In genomic region chr12:24879613-24880029, GRCm38 (mm10) we compare ENCODE assay signal across 15 mouse cellular contexts. TPM values are rescaled to one million over a fixed set of nuclear protein-coding genes. Genes with fewer than 3 reads are reported as not detected.
DNase-seq lines count a peak whose midpoint lies in the region; ATAC-seq and TF ChIP-seq lines count a peak whose summit lies in the region.
"Had no signal": no experiment of that assay in that cellular context is flagged by ENCODE, and none has a peak within 500 bp of the region (broad histone marks: within the 10 kb centered on the region; RNA-seq: fewer than 3 reads in every experiment).

No protein-coding gene starts in this region.

- peak; percentile 74 for DNase-seq in c-Kit-positive CD71-positive TER-119-positive erythroid progenitor cells, embryonic 14.5 days (ENCODE audit: low spot score)
- no peak for DNase-seq in cerebellum, adult 11-12 months
- no peak for DNase-seq in cerebellum, postnatal 25 days
- DNase-seq in kidney, postnatal 36 days, result no peak
- DNase-seq: cerebellum, adult 2 months; heart, postnatal 14 days; kidney, adult 8-10 months; kidney, postnatal 25 days; lung, postnatal 10 days; spleen, adult 18-20 months had no signal

- no peaks in the 10 kb centered on the region for H3K27me3 ChIP-seq in intestine, embryonic 15.5 days (replicated peaks)
- no peaks in the 10 kb centered on the region for H3K27me3 ChIP-seq in intestine, postnatal 0 days (replicated peaks; ENCODE audit: control insufficient read depth, insufficient read depth, low read length)
- H3K27me3 ChIP-seq in liver, embryonic 12.5 days (replicated peaks), result no peaks in the 10 kb centered on the region
- H3K27me3 ChIP-seq: limb, embryonic 15.5 days had no signal

- H3K9me3 ChIP-seq in intestine, embryonic 15.5 days, result no peaks in the 10 kb centered on the region
- no peaks in the 10 kb centered on the region for H3K9me3 ChIP-seq in intestine, postnatal 0 days (ENCODE audit: control insufficient read depth)
- H3K9me3 ChIP-seq in liver, embryonic 12.5 days (replicated peaks), result no peaks in the 10 kb centered on the region
- H3K9me3 ChIP-seq: limb, embryonic 15.5 days had no signal

- no peak overlapping the region for H3K27ac ChIP-seq in intestine, embryonic 15.5 days
- no peak overlapping the region for H3K27ac ChIP-seq in intestine, postnatal 0 days (ENCODE audit: low read depth, low read length)
- H3K27ac ChIP-seq in liver, embryonic 12.5 days, result peak overlapping the region; percentile 91
- H3K27ac ChIP-seq: limb, embryonic 15.5 days had no signal

- 74% methylated on average over 10 of the region's 10 CpGs for WGBS in intestine, embryonic 15.5 days
- WGBS in intestine, postnatal 0 days, result 63% methylated on average over 10 of the region's 10 CpGs
- 20% methylated on average over 10 of the region's 10 CpGs for WGBS in liver, embryonic 12.5 days (ENCODE audit: insufficient replicate concordance)

- peak; percentile 54; the same call in 1 of the 2 replicates for ATAC-seq in intestine, embryonic 15.5 days
- no peak for ATAC-seq in intestine, postnatal 0 days
- ATAC-seq in liver, embryonic 12.5 days, result peak; percentile 89
- ATAC-seq: forebrain, embryonic 14.5 days had no signal

- H3K4me2 ChIP-seq in intestine, embryonic 15.5 days (replicated peaks), result no peak overlapping the region
- no peak overlapping the region for H3K4me2 ChIP-seq in intestine, postnatal 0 days (replicated peaks; ENCODE audit: low read depth)
- peak overlapping the region; percentile 57 for H3K4me2 ChIP-seq in liver, embryonic 12.5 days
- H3K4me2 ChIP-seq: limb, embryonic 15.5 days had no signal

- H3K4me1 ChIP-seq in intestine, embryonic 15.5 days (replicated peaks), result peaks cover 13% of the 10 kb centered on the region
- H3K4me1 ChIP-seq in intestine, postnatal 0 days (replicated peaks; ENCODE audit: control insufficient read depth, insufficient read depth, low read length), result no peaks in the 10 kb centered on the region
- peaks cover 73% of the 10 kb centered on the region for H3K4me1 ChIP-seq in liver, embryonic 12.5 days

- no peaks in the 10 kb centered on the region for H3K36me3 ChIP-seq in intestine, embryonic 15.5 days
- no peaks in the 10 kb centered on the region for H3K36me3 ChIP-seq in intestine, postnatal 0 days (ENCODE audit: control insufficient read depth, insufficient read depth)
- no peaks in the 10 kb centered on the region for H3K36me3 ChIP-seq in liver, embryonic 12.5 days

- no peak overlapping the region for H3K4me3 ChIP-seq in intestine, embryonic 15.5 days (replicated peaks)
- H3K4me3 ChIP-seq in intestine, postnatal 0 days (ENCODE audit: low read depth, low read length), result no peak overlapping the region
- 0 out of 2 replicates have a peak overlapping the region, but pooled peaks have one; percentile 12 for H3K4me3 ChIP-seq in liver, embryonic 12.5 days
- H3K4me3 ChIP-seq: limb, embryonic 15.5 days had no signal

- TF ChIP-seq CTCF in intestine, postnatal 0 days (IDR thresholded peaks at IDR 0.05; ENCODE audit: low read depth), result no peak

- H3K9ac ChIP-seq in intestine, embryonic 15.5 days, result no peak overlapping the region
- no peak overlapping the region for H3K9ac ChIP-seq in intestine, postnatal 0 days (ENCODE audit: low read depth, low read length)
- peak overlapping the region; percentile 12; the same call in 1 of the 2 replicates for H3K9ac ChIP-seq in liver, embryonic 12.5 days
- H3K9ac ChIP-seq: limb, embryonic 15.5 days had no signal

RNA-seq across cellular contexts. Expression of gene Mboat2, which starts 48.9 kb away (rescaled TPM):
- 22.2 and 26.1 TPM in 2 replicates for polyA plus RNA-seq in intestine, embryonic 15.5 days (2015; fragmentation: Nextera tagmentation; extraction: Ambion mirVana)
- polyA plus RNA-seq in intestine, postnatal 0 days (2015; fragmentation: Nextera tagmentation; extraction: Ambion mirVana), result 8.1 and 8.2 TPM in 2 replicates
- 8.5 and 8.6 TPM in 2 replicates for polyA plus RNA-seq in liver, embryonic 12.5 days (2016; fragmentation: Nextera tagmentation; extraction: Ambion mirVana)
